Mouse (Mus musculus): ENCODE measurements at regions not wholly inside any gene's neighbourhood (a gene's known extent, or its start where the extent isn't known, plus 50 kb on each side); places are given as distances from the start of the nearest gene placed in this dataset.

DNA sequence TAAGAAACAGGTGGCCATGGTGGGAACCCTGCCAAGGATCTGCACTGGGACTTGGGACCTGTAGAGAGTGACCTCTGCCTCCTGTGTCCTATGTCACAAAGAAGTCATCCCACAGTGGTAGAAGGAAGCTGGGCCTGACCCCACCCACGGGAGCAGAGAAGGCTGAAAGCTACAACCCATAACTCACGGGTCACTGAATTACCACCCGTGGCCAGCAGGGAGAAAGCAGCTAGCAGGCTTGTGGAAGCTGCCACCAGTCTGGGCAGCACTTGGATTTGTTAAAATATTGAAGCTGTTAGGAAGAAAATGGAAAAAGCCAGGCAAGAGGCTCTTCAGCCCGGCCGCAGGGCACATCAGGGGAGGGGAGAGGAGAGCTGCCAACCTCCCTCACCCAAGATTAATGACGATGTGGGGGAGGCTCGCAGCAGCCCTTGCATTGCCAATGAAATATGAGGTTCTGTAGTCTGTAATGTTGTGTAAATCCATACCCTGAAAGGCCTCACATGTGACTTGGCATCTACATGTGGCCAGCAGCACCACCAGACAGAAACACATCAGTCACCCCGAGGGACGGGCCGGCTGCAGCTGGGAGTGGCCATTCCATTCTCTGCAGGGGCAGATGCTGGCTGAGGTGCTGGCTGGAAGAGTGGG, 94.5 kb downstream of the Olfm1 start:
- TF ChIP-seq POLR2A (IDR thresholded peaks at IDR 0.05; ENCODE audit: extremely low read depth, insufficient read depth, low read length): no peak
- no peak for TF ChIP-seq CTCF (IDR thresholded peaks at IDR 0.05; ENCODE audit: low read depth, low read length)
- H3K27ac ChIP-seq (replicated peaks; ENCODE audit: insufficient read depth, low read depth, low read length): no peak overlapping the region
- H3K36me3 ChIP-seq (ENCODE audit: control insufficient read depth, insufficient read depth, low read length): no peaks in the 10 kb centered on the region
- WGBS: 56% methylated on average over 10 of the region's 10 CpGs
- no peaks in the 10 kb centered on the region for H3K4me1 ChIP-seq (ENCODE audit: control insufficient read depth, insufficient read depth, low read length)
- H3K27me3 ChIP-seq (ENCODE audit: control insufficient read depth, insufficient read depth, low read length): no peaks in the 10 kb centered on the region
- DNase-seq (ENCODE audit: extremely low read depth, low read depth, low spot score): no peak
- H3K4me3 ChIP-seq (ENCODE audit: insufficient read depth, low read depth, low read length): no peak overlapping the region
- H3K79me2 ChIP-seq (ENCODE audit: control insufficient read depth, insufficient read depth, low read length): no peaks in the 10 kb centered on the region
- H3K9ac ChIP-seq (ENCODE audit: low read depth, low read length): no peak overlapping the region

DNA sequence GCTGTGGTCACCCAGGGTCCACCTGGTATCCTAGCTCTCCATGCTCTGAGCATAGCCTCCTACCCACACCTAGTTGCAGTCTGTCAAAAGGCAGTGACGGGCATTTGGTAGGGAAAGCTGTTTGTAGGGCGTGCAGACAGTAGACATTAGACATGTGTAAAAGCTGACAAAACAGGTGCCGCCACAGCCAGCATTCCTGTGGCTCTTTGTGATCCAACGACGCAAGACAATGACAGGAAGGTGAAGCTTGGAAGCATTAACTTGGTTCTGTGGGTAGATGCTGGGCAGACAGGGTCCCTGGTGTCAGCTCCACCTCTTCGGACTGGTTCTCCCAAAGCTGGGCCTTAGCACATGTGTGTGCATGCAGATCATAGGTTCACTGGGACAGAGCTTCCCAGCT, 96.5 kb downstream of the Olfm1 start:
- Histone ChIP-seq H3K4me1 (ENCODE audit: control insufficient read depth, insufficient read depth, low read length) (no peaks in the 10 kb centered on the region), H3K79me2 (ENCODE audit: control insufficient read depth, insufficient read depth, low read length) (no peaks in the 10 kb centered on the region), H3K27ac (replicated peaks; ENCODE audit: insufficient read depth, low read depth, low read length) (no peak overlapping the region), H3K36me3 (ENCODE audit: control insufficient read depth, insufficient read depth, low read length) (no peaks in the 10 kb centered on the region), H3K9ac (ENCODE audit: low read depth, low read length) (no peak overlapping the region), H3K4me3 (ENCODE audit: insufficient read depth, low read depth, low read length) (no peak overlapping the region), H3K27me3 (ENCODE audit: control insufficient read depth, insufficient read depth, low read length) (no peaks in the 10 kb centered on the region)
- DNase-seq (ENCODE audit: extremely low read depth, low read depth, low spot score): no peak
- no peak for TF ChIP-seq CTCF (IDR thresholded peaks at IDR 0.05; ENCODE audit: low read depth, low read length)
- no peak for TF ChIP-seq POLR2A (IDR thresholded peaks at IDR 0.05; ENCODE audit: extremely low read depth, insufficient read depth, low read length)
- 79% methylated on average over 6 of the region's 6 CpGs for WGBS

DNA sequence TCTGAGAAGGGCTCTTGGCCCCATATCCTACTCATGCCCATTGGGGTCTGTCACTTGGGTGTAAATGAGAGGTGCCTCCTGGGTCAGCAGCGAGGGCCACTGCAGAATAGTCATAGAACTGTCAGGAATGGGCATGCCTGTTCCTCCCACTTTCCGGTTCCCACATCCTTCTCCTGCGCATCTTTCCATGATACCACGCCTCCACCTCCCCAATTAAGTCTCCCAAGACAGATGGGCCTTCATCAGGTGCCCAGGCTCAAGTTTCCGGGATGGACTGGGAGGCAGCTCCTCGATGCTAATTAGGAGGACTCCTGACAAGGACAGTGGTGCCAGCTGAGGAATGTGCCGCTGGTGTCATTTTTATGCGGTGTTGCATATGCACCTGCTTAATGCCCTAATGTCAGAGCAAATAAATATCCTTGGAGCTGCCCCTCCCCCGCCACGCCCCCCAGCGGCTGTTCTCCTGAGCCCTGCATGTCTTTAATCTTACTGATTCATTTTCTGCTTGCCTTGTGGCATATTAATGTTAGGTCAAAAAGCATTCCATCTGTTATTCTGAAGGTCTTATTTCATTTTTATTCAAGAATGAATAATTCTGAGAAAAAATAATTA, 97.2 kb downstream of the Olfm1 start:
- whole genome bisulfite sequencing: 70% methylated on average over 11 of the region's 11 CpGs
- TF ChIP-seq CTCF (IDR thresholded peaks at IDR 0.05; ENCODE audit: low read depth, low read length) (no peak), POLR2A (IDR thresholded peaks at IDR 0.05; ENCODE audit: extremely low read depth, insufficient read depth, low read length) (no peak)
- no peak for DNase-seq (ENCODE audit: extremely low read depth, low read depth, low spot score)
- H3K79me2 ChIP-seq (ENCODE audit: control insufficient read depth, insufficient read depth, low read length): no peaks in the 10 kb centered on the region
- H3K4me3 ChIP-seq (ENCODE audit: insufficient read depth, low read depth, low read length): no peak overlapping the region
- no peak overlapping the region for H3K9ac ChIP-seq (ENCODE audit: low read depth, low read length)
- no peaks in the 10 kb centered on the region for H3K27me3 ChIP-seq (ENCODE audit: control insufficient read depth, insufficient read depth, low read length)
- H3K36me3 ChIP-seq (ENCODE audit: control insufficient read depth, insufficient read depth, low read length): no peaks in the 10 kb centered on the region
- no peak overlapping the region for H3K27ac ChIP-seq (replicated peaks; ENCODE audit: insufficient read depth, low read depth, low read length)
- H3K4me1 ChIP-seq (ENCODE audit: control insufficient read depth, insufficient read depth, low read length): no peaks in the 10 kb centered on the region

DNA sequence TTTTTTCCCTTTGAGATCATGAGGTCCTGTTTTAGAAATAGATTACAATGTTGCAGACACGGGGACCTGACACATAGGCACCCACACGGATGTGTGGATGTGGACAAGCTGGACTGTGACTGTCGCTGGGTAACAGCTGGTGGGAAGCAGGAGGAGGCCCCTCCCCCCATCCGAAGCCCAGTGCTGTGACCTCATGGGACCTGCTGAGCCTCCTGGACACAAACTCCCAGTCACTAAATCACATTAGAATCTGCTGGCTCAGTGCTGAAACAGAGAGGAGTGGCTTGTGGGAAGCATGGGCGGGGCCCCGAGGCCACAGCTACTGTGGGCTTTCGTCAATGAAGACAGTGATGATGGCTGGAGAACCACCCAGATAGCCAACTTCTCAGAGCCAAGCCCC, 101.7 kb downstream of the Olfm1 start:
- H3K27ac ChIP-seq (replicated peaks; ENCODE audit: insufficient read depth, low read depth, low read length): no peak overlapping the region
- no peak overlapping the region for H3K4me3 ChIP-seq (ENCODE audit: insufficient read depth, low read depth, low read length)
- TF ChIP-seq CTCF (IDR thresholded peaks at IDR 0.05; ENCODE audit: low read depth, low read length) (no peak), POLR2A (IDR thresholded peaks at IDR 0.05; ENCODE audit: extremely low read depth, insufficient read depth, low read length) (no peak)
- H3K36me3 ChIP-seq (ENCODE audit: control insufficient read depth, insufficient read depth, low read length): no peaks in the 10 kb centered on the region
- H3K4me1 ChIP-seq (ENCODE audit: control insufficient read depth, insufficient read depth, low read length): no peaks in the 10 kb centered on the region
- no peaks in the 10 kb centered on the region for H3K79me2 ChIP-seq (ENCODE audit: control insufficient read depth, insufficient read depth, low read length)
- no peak for DNase-seq (ENCODE audit: extremely low read depth, low read depth, low spot score)
- H3K9ac ChIP-seq (ENCODE audit: low read depth, low read length): no peak overlapping the region
- WGBS: 52% methylated on average over 7 of the region's 7 CpGs
- H3K27me3 ChIP-seq (ENCODE audit: control insufficient read depth, insufficient read depth, low read length): no peaks in the 10 kb centered on the region

DNA sequence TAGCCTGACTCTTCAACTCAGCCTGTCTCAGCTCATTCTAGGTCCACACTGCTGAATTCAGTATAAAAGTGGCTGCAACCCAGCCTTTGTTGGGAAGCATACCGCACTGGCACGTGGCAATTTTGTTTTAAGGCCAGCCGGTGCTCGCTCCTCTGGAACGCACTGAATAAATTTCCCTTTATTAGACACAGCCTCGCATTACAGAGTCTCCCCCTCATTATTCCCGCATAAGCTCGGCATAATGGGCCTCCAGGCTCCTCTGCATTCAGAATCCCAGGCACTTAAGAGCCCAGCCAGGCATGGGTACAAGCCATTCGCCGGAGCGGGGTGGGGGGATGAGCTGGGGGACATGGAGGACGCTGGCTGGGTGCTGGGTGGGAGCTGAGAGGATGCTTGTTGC, 103.4 kb downstream of the Olfm1 start:
- TF ChIP-seq CTCF (IDR thresholded peaks at IDR 0.05; ENCODE audit: low read depth, low read length) (no peak), POLR2A (IDR thresholded peaks at IDR 0.05; ENCODE audit: extremely low read depth, insufficient read depth, low read length) (no peak)
- Histone ChIP-seq H3K4me3 (ENCODE audit: insufficient read depth, low read depth, low read length) (no peak overlapping the region), H3K36me3 (ENCODE audit: control insufficient read depth, insufficient read depth, low read length) (no peaks in the 10 kb centered on the region), H3K9ac (ENCODE audit: low read depth, low read length) (no peak overlapping the region), H3K27me3 (ENCODE audit: control insufficient read depth, insufficient read depth, low read length) (no peaks in the 10 kb centered on the region), H3K79me2 (ENCODE audit: control insufficient read depth, insufficient read depth, low read length) (no peaks in the 10 kb centered on the region), H3K4me1 (ENCODE audit: control insufficient read depth, insufficient read depth, low read length) (no peaks in the 10 kb centered on the region), H3K27ac (replicated peaks; ENCODE audit: insufficient read depth, low read depth, low read length) (no peak overlapping the region)
- DNase-seq (ENCODE audit: extremely low read depth, low read depth, low spot score): no peak
- 87% methylated on average over 12 of the region's 12 CpGs for WGBS

DNA sequence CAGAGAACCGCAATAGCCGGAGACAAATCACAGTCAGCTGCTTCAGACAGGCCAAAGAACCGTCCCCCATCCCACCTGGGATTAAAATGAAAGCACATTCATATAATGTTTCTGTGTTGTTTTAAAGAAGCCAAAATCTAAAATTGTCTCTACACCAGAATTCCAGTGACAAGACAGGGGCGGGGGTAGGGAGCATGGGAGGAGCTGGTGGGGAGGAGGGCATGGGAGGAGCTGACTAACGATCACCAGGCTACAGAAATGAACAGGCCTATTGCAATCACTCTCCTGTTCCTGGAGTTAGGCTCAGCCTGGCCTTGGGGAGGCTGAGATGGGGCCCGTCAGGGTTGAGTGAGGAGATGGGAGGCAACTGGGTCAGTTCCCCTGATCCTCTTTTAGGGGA, 105.9 kb downstream of the Olfm1 start:
- TF ChIP-seq CTCF (IDR thresholded peaks at IDR 0.05; ENCODE audit: low read depth, low read length) (no peak), POLR2A (IDR thresholded peaks at IDR 0.05; ENCODE audit: extremely low read depth, insufficient read depth, low read length) (no peak)
- no peak for DNase-seq (ENCODE audit: extremely low read depth, low read depth, low spot score)
- WGBS: 69% methylated on average over 6 of the region's 6 CpGs

More for the DNA sequence above, 105.9 kb downstream of the Olfm1 start:
- H3K27ac ChIP-seq (replicated peaks; ENCODE audit: insufficient read depth, low read depth, low read length): no peak overlapping the region
- no peaks in the 10 kb centered on the region for H3K4me1 ChIP-seq (ENCODE audit: control insufficient read depth, insufficient read depth, low read length)
- H3K27me3 ChIP-seq (ENCODE audit: control insufficient read depth, insufficient read depth, low read length): no peaks in the 10 kb centered on the region
- no peaks in the 10 kb centered on the region for H3K79me2 ChIP-seq (ENCODE audit: control insufficient read depth, insufficient read depth, low read length)
- no peak overlapping the region for H3K9ac ChIP-seq (ENCODE audit: low read depth, low read length)
- no peaks in the 10 kb centered on the region for H3K36me3 ChIP-seq (ENCODE audit: control insufficient read depth, insufficient read depth, low read length)
- H3K4me3 ChIP-seq (ENCODE audit: insufficient read depth, low read depth, low read length): no peak overlapping the region

All from liver, adult 2 months (tissue).